Mouse (Mus musculus) MEL-GATA-1-ER (cell line): Measurements from ENCODE around the gene Idh2.
"Not testable (repeated sequence)": the region's sequence is repeated elsewhere in the genome, so short reads cannot be mapped to it uniquely, and the experiment has no call there.

ENCODE experiments used
- DNase-seq: peaks from one replicate; pipeline ENCODE4 v3.0.0-alpha.2; 2012; ENCODE audit warnings: low read depth; ENCODE audit errors: extremely low read depth

The Idh2 gene

DNA sequence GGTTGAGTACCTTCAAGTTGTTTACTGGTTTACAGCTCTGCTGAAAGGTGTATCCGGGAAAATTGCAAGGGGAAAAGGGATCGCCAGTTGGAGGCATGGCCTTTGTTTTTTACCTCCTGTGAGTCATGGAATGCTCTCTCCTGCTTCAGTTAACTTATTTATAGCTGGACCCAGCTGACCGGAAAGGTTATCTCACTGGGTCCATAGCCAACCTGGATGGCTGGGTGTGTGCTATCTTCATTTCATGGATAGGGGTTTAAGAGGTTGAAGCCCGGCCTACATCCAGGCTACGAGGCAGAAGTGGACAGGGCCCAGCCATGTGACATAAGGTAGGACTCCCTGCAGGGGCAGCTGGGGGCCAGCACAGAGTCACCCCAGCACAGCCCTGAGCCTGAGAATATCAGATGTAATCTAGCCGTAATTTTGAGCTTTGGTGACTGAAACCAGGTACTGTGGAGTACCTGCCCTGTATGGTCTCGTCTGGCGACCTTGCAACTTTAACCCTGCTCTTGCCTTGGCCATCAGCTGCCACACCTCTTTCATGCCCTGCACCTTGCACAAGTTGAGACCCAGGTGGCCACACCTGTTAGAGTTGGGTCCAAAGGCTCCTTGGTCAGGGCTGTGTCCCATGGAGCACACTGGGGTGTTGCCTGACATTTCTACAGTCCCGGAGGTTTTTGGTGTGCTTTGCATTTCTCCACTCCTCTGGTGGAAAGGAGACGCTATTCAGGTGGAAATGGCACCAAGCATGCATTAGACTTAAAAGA is 55.0 kb downstream of the Idh2 start:
- DNase-seq: no peak

GRCm38 (mm10) chr7:80059064-80059838 is 55.9 kb downstream of the Idh2 start:
- no peak for DNase-seq

GRCm38 (mm10) chr7:80058405-80059063 is 56.7 kb downstream of the Idh2 start:
- no peak for DNase-seq

DNA sequence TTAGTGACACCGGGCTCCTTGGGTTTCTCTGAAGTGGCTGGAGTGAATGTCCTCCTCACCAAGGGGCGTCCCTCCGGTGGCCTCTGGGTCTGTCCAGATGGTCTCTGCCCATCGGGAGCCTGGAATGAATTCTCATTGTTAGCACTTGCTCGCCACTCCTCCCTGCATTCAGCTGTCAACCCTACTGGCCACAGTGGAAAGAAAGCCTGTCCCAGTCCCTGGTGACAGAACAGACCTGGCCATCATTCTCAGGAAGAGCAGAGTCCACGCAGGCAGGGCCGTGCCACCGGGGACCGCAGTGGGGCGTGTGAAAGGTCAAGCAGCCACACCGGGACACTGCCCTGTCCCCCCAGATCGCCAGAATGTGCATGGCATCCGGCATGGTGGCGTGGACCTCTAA is 57.4 kb downstream of the Idh2 start:
- DNase-seq: no peak

DNA sequence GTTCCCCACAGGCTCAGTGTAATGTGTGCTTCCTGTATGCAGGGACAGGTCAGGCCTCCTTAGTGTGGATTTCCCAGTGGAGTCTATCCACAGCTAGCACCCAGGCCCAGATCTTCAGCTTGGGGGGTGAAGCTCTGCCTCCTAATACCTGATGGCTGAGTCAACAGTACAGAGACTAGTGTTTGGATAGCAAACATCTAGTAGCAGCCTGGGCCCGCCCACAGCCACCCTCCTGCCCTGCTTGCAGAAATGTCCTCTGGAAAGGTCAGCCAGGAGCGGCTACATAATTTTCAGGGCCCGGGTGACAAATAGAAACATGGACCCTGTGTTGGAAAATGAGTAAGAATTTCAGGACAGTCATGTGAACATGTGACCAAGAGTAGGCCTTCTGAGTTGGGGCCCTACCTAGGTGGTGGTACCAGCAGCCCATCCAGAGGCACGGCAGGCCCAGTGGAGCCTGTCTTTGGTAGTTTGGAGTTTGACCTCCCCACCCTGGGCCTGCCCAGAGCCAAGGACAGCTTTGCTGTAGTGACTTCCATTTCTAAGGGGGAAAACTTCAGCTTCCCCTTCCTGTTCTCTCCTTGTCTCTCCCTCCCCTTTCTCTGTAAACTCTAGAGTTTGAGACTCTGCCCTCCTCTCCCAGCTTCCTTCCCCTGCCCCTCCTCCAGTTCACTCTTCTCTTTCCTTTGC is 58.0 kb downstream of the Idh2 start:
- DNase-seq: no peak

DNA sequence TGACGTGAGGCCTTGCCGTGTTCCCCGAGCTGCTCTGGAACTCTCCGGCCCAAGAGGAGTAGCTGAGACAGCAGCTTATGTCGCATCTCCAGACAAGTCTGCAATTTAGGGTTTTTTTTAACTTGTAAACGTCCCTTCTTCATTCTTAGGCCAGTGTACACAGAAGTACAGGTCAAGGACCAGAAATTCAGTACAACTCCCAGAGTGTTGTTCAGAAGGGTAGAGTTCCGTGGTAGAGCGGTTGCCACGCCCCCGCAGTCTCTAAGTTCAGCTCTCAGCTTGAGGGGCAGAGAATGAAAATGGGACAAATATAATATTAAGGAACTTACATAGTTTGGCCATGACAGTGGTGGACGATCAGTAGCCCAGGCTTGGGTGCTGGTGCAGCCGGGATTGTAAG is 59.4 kb downstream of the Idh2 start:
- DNase-seq: no peak

DNA sequence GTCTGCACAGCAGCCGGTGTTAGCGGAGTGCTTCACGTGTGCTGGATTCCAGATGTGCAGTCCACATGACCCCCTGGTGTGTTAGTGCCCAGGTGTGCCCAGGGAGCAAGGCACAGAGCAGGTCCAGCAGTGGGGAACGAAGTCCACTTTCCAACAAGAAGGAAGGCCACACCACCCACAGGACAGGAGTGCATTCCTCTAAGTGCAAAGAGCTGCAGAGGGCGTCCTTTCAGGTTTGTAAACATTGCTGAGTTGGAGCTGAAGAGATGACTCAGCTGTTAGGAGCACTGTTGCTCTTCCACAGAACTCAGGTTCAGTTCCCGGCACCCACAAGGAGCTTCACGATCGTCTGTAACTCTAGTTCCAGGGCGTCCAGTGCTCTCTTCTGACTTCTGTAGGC is 62.0 kb downstream of the Idh2 start:
- DNase-seq: no peak

- DNase-seq: no peak
Observed at GRCm38 (mm10) chr7:80052261-80052660, 62.9 kb downstream of the Idh2 start.

DNA sequence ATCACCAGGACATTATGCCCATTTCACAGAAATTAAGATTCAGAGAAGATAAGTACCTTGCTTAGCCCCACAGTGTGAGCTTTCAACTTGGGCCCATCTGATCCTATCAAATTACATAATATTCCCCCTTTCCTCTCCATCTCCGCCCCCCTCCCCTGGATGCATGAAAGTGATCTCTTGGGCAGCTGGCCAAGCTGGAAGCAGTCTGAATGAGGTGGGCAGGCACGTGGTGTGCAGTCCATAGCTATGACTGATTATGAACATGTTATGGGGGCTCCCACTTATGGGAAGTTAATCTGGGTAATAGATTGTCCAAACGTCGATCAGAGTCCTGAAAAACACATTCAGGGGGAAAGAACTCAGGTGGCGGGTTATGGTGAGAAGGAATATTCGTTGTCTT is 63.4 kb downstream of the Idh2 start:
- DNase-seq: no peak

DNA sequence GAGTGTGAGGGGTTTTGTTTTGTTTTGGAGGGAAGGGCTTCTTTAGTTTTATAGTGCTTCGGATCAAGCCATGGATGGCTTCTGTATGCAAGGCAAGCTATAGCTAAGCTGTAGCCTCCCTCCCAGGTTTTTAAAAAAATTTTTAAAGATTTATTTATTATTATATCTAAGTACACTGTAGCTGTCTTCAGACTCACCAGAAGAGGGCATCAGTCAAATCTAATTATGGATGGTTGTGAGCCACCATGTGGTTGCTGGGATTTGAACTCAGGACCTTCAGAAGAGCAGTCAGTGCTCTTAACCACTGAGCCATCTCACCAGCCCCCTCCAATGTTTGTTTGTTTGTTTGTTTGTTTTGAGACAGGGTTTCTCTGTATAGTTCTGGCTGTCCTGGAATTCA is 64.8 kb downstream of the Idh2 start:
- not testable (repeated sequence) for DNase-seq

GRCm38 (mm10) chr7:80049746-80050145 is 65.4 kb downstream of the Idh2 start:
- DNase-seq: no peak

DNA sequence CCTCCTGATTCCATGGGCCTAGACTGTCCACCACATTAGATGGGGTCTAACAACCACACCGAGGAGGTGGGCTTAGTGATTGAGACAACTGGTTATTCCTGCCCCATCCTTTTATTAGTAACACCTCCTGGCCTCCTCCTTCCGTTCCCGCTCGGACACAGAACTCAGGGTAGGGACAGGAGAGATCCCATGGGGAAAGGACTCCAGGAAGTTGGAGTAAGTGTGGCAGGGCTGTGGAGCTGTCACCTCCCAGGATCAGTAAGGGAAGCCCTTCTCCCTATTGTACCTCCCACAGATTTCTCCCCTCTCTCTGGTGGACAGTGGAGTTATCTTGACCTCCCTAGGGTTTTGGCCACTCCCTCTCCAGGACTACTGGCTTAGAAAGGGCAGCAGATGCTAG is 68.2 kb downstream of the Idh2 start:
- DNase-seq: no peak
